Mouse (Mus musculus) CD4-positive, CD25-positive, alpha-beta regulatory T cell, adult 2 months (primary cell): ENCODE measurements around the gene Sp6.

Source experiments
- DNase-seq: peaks from one replicate; pipeline ENCODE4 v3.0.0-alpha.2; 2012; ENCODE audit warnings: low read depth, low spot score

Sp6 gene

GRCm38 (mm10) chr11:97013121-97013670, at the start of gene Sp6:
Sp6 (plus strand) TSS chr11:97013394.
- DNase-seq, result no peak

GRCm38 (mm10) chr11:96963580-96963979, 49.6 kb upstream of the Sp6 start:
- peak; percentile 87 for DNase-seq

- DNase-seq, result no peak
Observed at GRCm38 (mm10) chr11:96966172-96966571, 47.0 kb upstream of the Sp6 start.

- DNase-seq, result peak; percentile 76
Observed at GRCm38 (mm10) chr11:96966914-96967543, 46.2 kb upstream of the Sp6 start.

GRCm38 (mm10) chr11:96967544-96968269, 45.5 kb upstream of the Sp6 start:
- DNase-seq, result peak; percentile 49

GRCm38 (mm10) chr11:96968476-96968875, 44.7 kb upstream of the Sp6 start:
- no peak for DNase-seq

GRCm38 (mm10) chr11:96969280-96969722, 43.9 kb upstream of the Sp6 start:
- no peak for DNase-seq

GRCm38 (mm10) chr11:96969746-96970145, 43.4 kb upstream of the Sp6 start:
- DNase-seq, result no peak

- DNase-seq, result no peak
Observed at GRCm38 (mm10) chr11:96970341-96970740, 42.9 kb upstream of the Sp6 start.

GRCm38 (mm10) chr11:96972906-96973305, 40.3 kb upstream of the Sp6 start:
- no peak for DNase-seq

GRCm38 (mm10) chr11:96973426-96973964, 39.7 kb upstream of the Sp6 start:
- DNase-seq, result no peak

GRCm38 (mm10) chr11:96974813-96975212, 38.4 kb upstream of the Sp6 start:
- DNase-seq, result no peak

- no peak for DNase-seq
Observed at GRCm38 (mm10) chr11:96975511-96976378, 37.4 kb upstream of the Sp6 start.

- no peak for DNase-seq
Observed at GRCm38 (mm10) chr11:96976379-96976687, 36.9 kb upstream of the Sp6 start.

- peak; percentile 91 for DNase-seq
Observed at GRCm38 (mm10) chr11:96976911-96977591, 36.1 kb upstream of the Sp6 start.

- DNase-seq, result peak; percentile 98
Observed at GRCm38 (mm10) chr11:96977606-96978400, 35.4 kb upstream of the Sp6 start.

- DNase-seq, result peak; percentile 47
Observed at GRCm38 (mm10) chr11:96978401-96979246, 34.6 kb upstream of the Sp6 start.

- peak; percentile 21 for DNase-seq
Observed at GRCm38 (mm10) chr11:96979329-96979728, 33.9 kb upstream of the Sp6 start.

GRCm38 (mm10) chr11:96980021-96980420, 33.2 kb upstream of the Sp6 start:
- no peak for DNase-seq
